Mouse (Mus musculus) ES-E14 (cell line): ENCODE measurements around the gene Gm9639. TPM values are rescaled to one million over a fixed set of nuclear protein-coding genes. Genes with fewer than 3 reads are reported as not detected.
A peak's percentile ranks its signal among the peaks of the same experiment; 100 is the strongest.

Source experiments
- DNase-seq: peaks from one replicate; pipeline ENCODE4 v3.0.0-alpha.2; 2013; ENCODE audit warnings: low read depth, low spot score
- H3K27ac ChIP-seq: 2 replicates; pipeline ENCODE4 v1.5.1; 2012; ENCODE audit warnings: low read depth, mild to moderate bottlenecking, low read length, moderate library complexity, mixed read lengths; ENCODE audit not compliant: poor library complexity, insufficient read depth, severe bottlenecking
- H3K36me3 ChIP-seq: 2 replicates; pipeline ENCODE4 v1.6.1; 2012; ENCODE audit warnings: mild to moderate bottlenecking, low read length, moderate library complexity, mixed read lengths; ENCODE audit not compliant: control insufficient read depth, poor library complexity, insufficient read depth, severe bottlenecking
- H3K4me1 ChIP-seq, 2 experiments: fragments of 150-350 bp in 1 of 2; sonication (generic) in 1 of 2; 2 replicates each; pipeline ENCODE4 v1.6.1; 2012; ENCODE audit warnings: low read length in 2 of 2, mild to moderate bottlenecking in 1 of 2, mixed read lengths in 1 of 2; ENCODE audit not compliant: control insufficient read depth in 2 of 2, insufficient read depth in 2 of 2, poor library complexity in 1 of 2
- H3K4me3 ChIP-seq, 2 experiments: fragments of 150-350 bp in 1 of 2; sonication (generic) in 1 of 2; 2 replicates each; pipeline ENCODE4 v1.5.1; 2012; ENCODE audit warnings: low read length in 2 of 2, low read depth in 1 of 2, mild to moderate bottlenecking in 1 of 2, mixed read lengths in 1 of 2; ENCODE audit not compliant: insufficient read depth in 1 of 2, poor library complexity in 1 of 2, severe bottlenecking in 1 of 2
- H3K9ac ChIP-seq: 2 replicates; pipeline ENCODE4 v1.6.1; 2012; ENCODE audit warnings: low read depth, mild to moderate bottlenecking, low read length, mixed read lengths; ENCODE audit not compliant: poor library complexity, insufficient read depth, severe bottlenecking
- H3K9me3 ChIP-seq: fragments of 150-350 bp; sonication (generic); 2 replicates; pipeline ENCODE4 v1.6.1; 2012; ENCODE audit warnings: low read depth, mild to moderate bottlenecking, low read length; ENCODE audit not compliant: control insufficient read depth, insufficient read depth
- CHD2 ChIP-seq: IDR thresholded peaks from 2 replicates; pipeline ENCODE4 v1.6.1; 2014; ENCODE audit warnings: mild to moderate bottlenecking, low read depth, low read length, inconsistent platforms
- HCFC1 ChIP-seq: IDR thresholded peaks from 2 replicates; pipeline ENCODE4 v1.6.1; 2012; ENCODE audit warnings: low read length, inconsistent platforms, borderline replicate concordance; ENCODE audit not compliant: insufficient read depth
- MAFK ChIP-seq: IDR thresholded peaks from 2 replicates; pipeline ENCODE4 v1.6.1; 2014; ENCODE audit warnings: mild to moderate bottlenecking, low read depth, low read length, inconsistent platforms; ENCODE audit not compliant: insufficient read depth
- ZC3H11A ChIP-seq: IDR thresholded peaks from 2 replicates; pipeline ENCODE4 v1.6.1; 2012; ENCODE audit warnings: low read depth, mild to moderate bottlenecking, inconsistent platforms, low read length, borderline replicate concordance
- ZNF384 ChIP-seq: IDR thresholded peaks from 2 replicates; pipeline ENCODE4 v1.6.1; 2012; ENCODE audit warnings: low read depth, low read length, inconsistent platforms
- in situ Hi-C, 2 experiments: fragments of 600-800 bp; cut with MboI; formaldehyde crosslinking; loops; one replicate each; pipeline ENCODE4 v1.15.1; 2025; ENCODE audit warnings: low sequenced_read_pairs in 2 of 2, inconsistent platforms in 1 of 2; ENCODE audit not compliant: unreplicated experiment in 2 of 2
- total RNA-seq: library from RNA; depleted of rRNA; stranded (reverse); fragments of 300-350 nt; gene quantifications from 2 replicates; pipeline ENCODE4 v1.2.3, GENCODE M21; 2012; rRNA removed

Gm9639 gene
- total RNA-seq: not detected in 2 replicates

DNA sequence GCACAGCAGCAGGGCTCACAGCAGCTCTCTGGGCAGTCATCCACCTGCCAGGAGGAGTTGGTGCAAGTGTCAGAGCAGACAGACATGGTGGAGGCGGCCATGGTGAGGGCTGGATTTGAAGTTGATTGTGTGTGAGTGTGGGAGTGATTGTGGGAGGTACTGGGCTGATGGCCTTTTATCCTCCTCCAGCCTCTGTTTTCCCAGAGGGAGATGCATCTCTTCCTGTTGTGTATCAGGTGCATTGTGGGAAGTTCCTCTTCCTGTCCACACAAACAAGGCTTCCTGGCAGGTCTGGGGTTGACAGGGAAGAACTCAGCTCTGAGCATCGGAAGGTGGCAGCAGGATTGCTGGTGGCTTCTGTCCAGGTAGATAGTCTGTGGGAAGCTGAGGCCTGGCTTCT is at the start of gene Gm9639:
TSS of gene Gm9639 (minus strand) at position 101 of the 400 bp plus-strand sequence.
- no peaks in the 10 kb centered on the region for H3K36me3 ChIP-seq
- in situ Hi-C loops: no loop called here
- H3K27ac ChIP-seq: no peak within 1 kb of the TSS
- no peaks in the 10 kb centered on the region for H3K4me1 ChIP-seq
- H3K9ac ChIP-seq: no peak within 1 kb of the TSS
- no peaks in the 10 kb centered on the region for H3K9me3 ChIP-seq
- no peak within 1 kb of the TSS for H3K4me3 ChIP-seq
- no peak for DNase-seq
- TF ChIP-seq CHD2 (no peak), ZNF384 (no peak), MAFK (no peak), ZC3H11A (no peak), HCFC1 (no peak)

DNA sequence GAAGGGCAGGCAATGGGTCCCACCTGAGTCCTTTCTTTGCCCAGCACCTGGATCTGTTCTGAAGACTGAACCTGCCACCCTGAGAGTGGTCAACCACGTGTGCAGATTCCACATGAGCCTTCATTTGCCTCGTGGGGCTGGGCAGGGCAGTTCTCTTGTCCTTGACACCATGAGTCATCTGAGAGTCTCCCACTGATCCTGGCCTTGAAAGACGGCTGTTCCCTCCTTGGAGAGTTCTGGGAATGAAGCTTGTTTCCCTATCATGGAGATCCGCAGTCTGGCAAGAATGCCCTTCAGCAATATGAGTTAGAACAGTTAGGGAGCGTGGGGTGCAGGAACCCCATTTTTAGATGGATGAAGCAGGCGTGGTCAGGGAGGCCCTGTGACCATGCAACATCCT is 44.1 kb upstream of the Gm9639 start:
- Histone ChIP-seq H3K9me3 (no peaks in the 10 kb centered on the region), H3K36me3 (no peaks in the 10 kb centered on the region), H3K9ac (no peak overlapping the region), H3K4me1 (no peaks in the 10 kb centered on the region), H3K4me3 (no peak overlapping the region), H3K27ac (no peak overlapping the region)
- no peak for DNase-seq
- TF ChIP-seq CHD2 (no peak), HCFC1 (no peak), MAFK (no peak), ZNF384 (no peak), ZC3H11A (no peak)
- in situ Hi-C loops: no loop called here

DNA sequence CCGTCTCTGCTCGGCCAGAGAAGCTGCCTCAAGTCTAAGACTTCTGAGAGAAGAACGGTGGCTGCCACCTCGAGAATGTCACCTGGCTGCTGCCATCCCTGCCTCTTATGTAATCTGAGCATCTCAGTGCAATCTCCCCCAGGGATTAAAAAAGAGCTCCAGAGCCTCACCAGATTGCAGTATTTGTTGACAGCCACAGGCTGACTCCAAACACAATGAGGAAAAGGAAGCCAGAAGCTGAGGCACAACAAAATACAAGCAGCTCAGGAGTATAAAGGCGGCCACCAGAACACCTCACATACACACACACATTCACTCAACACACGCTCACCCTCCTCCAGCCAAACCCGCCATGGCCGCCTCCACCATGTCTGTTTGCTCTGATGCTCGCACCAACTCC is 40.8 kb upstream of the Gm9639 start, which contains the start of gene Krtap10-10:
TSS of gene Krtap10-10 (plus strand) at position 301 of the 400 bp plus-strand sequence.
- in situ Hi-C loops: no loop called here
- H3K36me3 ChIP-seq: no peaks in the 10 kb centered on the region
- DNase-seq: no peak
- no peaks in the 10 kb centered on the region for H3K9me3 ChIP-seq
- H3K27ac ChIP-seq: no peak within 1 kb of the TSS
- peak within 1 kb of the TSS in 1 of 2 experiments; percentile 25; a peak in 1 of 4 replicates for H3K4me3 ChIP-seq
- 0 out of 2 replicates have a peak within 1 kb of the TSS, but pooled peaks have one; percentile 21 for H3K9ac ChIP-seq
- no peaks in the 10 kb centered on the region for H3K4me1 ChIP-seq
- TF ChIP-seq MAFK (no peak), ZNF384 (no peak), CHD2 (no peak), ZC3H11A (no peak), HCFC1 (no peak)

DNA sequence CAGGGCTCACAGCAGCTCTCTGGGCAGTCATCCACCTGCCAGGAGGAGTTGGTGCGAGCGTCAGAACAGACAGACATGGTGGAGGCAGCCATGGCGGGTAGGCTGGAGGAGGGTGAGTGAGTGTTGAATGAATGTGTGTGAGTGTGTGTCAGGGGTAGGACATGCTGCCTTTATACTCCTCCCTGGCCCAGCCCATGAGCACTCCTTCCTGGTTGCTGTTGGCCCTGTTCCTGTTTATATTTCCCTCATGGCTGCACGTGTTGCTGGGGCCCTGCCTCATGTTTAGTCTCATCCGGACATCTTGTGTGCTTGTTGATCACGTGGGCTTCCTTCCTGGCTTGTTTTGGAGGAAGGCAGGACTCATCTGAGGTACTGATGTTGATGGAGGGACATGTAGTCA is 32.1 kb upstream of the Gm9639 start, which contains the start of gene Krtap10-4:
TSS of gene Krtap10-4 (minus strand) at position 145 of the 400 bp plus-strand sequence.
- H3K4me1 ChIP-seq: no peaks in the 10 kb centered on the region
- no peak within 1 kb of the TSS for H3K4me3 ChIP-seq
- TF ChIP-seq HCFC1: no peak
- TF ChIP-seq MAFK: no peak
- TF ChIP-seq ZC3H11A: no peak
- no peak for TF ChIP-seq CHD2
- TF ChIP-seq ZNF384: no peak
- in situ Hi-C loops: no loop called here
- H3K27ac ChIP-seq: no peak within 1 kb of the TSS
- H3K9me3 ChIP-seq: no peaks in the 10 kb centered on the region
- H3K36me3 ChIP-seq: no peaks in the 10 kb centered on the region
- no peak for DNase-seq
- no peak within 1 kb of the TSS for H3K9ac ChIP-seq

DNA sequence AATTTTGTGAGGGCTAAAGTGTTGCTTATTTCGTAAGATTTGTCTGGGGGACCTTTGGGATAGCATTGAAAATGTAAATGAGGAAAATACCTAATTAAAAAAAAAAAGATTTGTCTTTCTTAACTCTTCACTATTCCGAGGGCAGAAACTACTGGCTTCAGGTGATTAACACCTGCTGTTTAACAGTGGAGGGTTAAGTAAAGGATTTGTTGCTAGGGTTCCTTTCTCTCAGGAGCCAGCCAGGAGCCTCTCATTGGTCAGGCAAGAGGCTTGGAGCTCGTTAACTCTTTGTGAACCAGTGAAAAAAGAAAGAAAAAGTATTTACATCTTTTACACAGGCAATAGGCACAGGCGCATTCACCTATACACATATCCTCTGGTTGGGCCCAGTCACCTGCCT is 24.3 kb upstream of the Gm9639 start:
- Histone ChIP-seq H3K36me3 (no peaks in the 10 kb centered on the region), H3K4me3 (no peak overlapping the region), H3K9me3 (no peaks in the 10 kb centered on the region), H3K27ac (no peak overlapping the region), H3K9ac (no peak overlapping the region), H3K4me1 (no peaks in the 10 kb centered on the region)
- DNase-seq: no peak
- TF ChIP-seq ZC3H11A (no peak), HCFC1 (no peak), CHD2 (no peak), MAFK (no peak)
- in situ Hi-C loops: no loop called here
